Mouse (Mus musculus) stomach, embryonic 16.5 days (tissue): Measurements from ENCODE around the gene Atp6v0a4. TPM values are rescaled to one million over a fixed set of nuclear protein-coding genes. Genes with fewer than 3 reads are reported as not detected.

Experiments used
- ATAC-seq: fragments of 200-750 bp; cut with Nextera tagmentation; 2 replicates; pipeline ENCODE4 v1.8.0; 2017; ENCODE audit warnings: moderate number of reproducible peaks, moderate TSS enrichment; ENCODE audit not compliant: insufficient read depth, low FRiP score
- H3K27ac ChIP-seq: fragments of 300-500 bp; sonication (generic); 2 replicates; pipeline ENCODE4 v1.5.1; 2014; ENCODE audit warnings: low read length
- H3K27me3 ChIP-seq: fragments of 300-500 bp; sonication (generic); 2 replicates; pipeline ENCODE4 v1.6.1; 2014; ENCODE audit warnings: low read length, control low read depth, mixed read lengths; ENCODE audit not compliant: control insufficient read depth, insufficient read depth
- H3K36me3 ChIP-seq: fragments of 300-500 bp; sonication (generic); 2 replicates; pipeline ENCODE4 v1.6.1; 2014; ENCODE audit warnings: low read length; ENCODE audit not compliant: control insufficient read depth, insufficient read depth
- H3K4me1 ChIP-seq: fragments of 300-500 bp; sonication (generic); 2 replicates; pipeline ENCODE4 v1.6.1; 2014; ENCODE audit warnings: low read length, control low read depth, mixed read lengths; ENCODE audit not compliant: control insufficient read depth, insufficient read depth
- H3K4me2 ChIP-seq: fragments of 300-500 bp; sonication (generic); 2 replicates; pipeline ENCODE4 v1.6.1; 2014; ENCODE audit warnings: low read depth, low read length, mixed read lengths
- H3K4me3 ChIP-seq: fragments of 300-500 bp; sonication (generic); replicated peaks from 2 replicates; pipeline ENCODE4 v1.5.1; 2014; ENCODE audit warnings: mild to moderate bottlenecking, low read length
- H3K9ac ChIP-seq: fragments of 300-500 bp; sonication (generic); 2 replicates; pipeline ENCODE4 v1.6.1; 2014; ENCODE audit warnings: low read length
- H3K9me3 ChIP-seq: fragments of 300-500 bp; sonication (generic); replicated peaks from 2 replicates; pipeline ENCODE4 v1.6.1; 2016; ENCODE audit warnings: low read length, control low read depth; ENCODE audit not compliant: control insufficient read depth
- WGBS: fragments of 180-500 bp; shearing (Covaris S2); extraction: QIAGEN DNeasy Blood & Tissue Kit; methylation state at CpG from one replicate; pipeline ENCODE4 v1.1.7; 2014; 5-methylcytosine and 5-hydroxymethylcytosine counted together
- polyA plus RNA-seq: library from polyadenylated mRNA; unstranded; fragments of >200 nt; fragmentation: Nextera tagmentation; extraction: Ambion mirVana; gene quantifications from 2 replicates; pipeline ENCODE4 v1.2.1, GENCODE M21; 2015

Gene Atp6v0a4
- polyA plus RNA-seq, 1 experiment from 2014 or later, result 9.3 TPM

GRCm38 (mm10) chr6:38023284-38023683 is 101.1 kb downstream of the Atp6v0a4 start:
- no peak overlapping the region for H3K4me3 ChIP-seq
- ATAC-seq, result no peak
- WGBS, result 23% methylated on average over 7 of the region's 7 CpGs

GRCm38 (mm10) chr6:38021406-38021805 is 103.0 kb downstream of the Atp6v0a4 start:
- no peak overlapping the region for H3K9ac ChIP-seq
- H3K4me3 ChIP-seq, result no peak overlapping the region
- H3K9me3 ChIP-seq, result no peaks in the 10 kb centered on the region
- no peaks in the 10 kb centered on the region for H3K36me3 ChIP-seq
- H3K27me3 ChIP-seq, result no peaks in the 10 kb centered on the region
- no peak for ATAC-seq
- H3K4me1 ChIP-seq, result no peaks in the 10 kb centered on the region
- WGBS, result 79% methylated on average over 7 of the region's 7 CpGs
- H3K4me2 ChIP-seq, result no peak overlapping the region
- no peak overlapping the region for H3K27ac ChIP-seq

More at GRCm38 (mm10) chr6:38023284-38023683, 101.1 kb downstream of the Atp6v0a4 start:
- no peaks in the 10 kb centered on the region for H3K4me1 ChIP-seq
- no peaks in the 10 kb centered on the region for H3K9me3 ChIP-seq
- no peaks in the 10 kb centered on the region for H3K36me3 ChIP-seq
- H3K27me3 ChIP-seq, result no peaks in the 10 kb centered on the region
- H3K4me2 ChIP-seq, result no peak overlapping the region
- no peak overlapping the region for H3K9ac ChIP-seq
- H3K27ac ChIP-seq, result no peak overlapping the region

GRCm38 (mm10) chr6:38012829-38013228 is 111.6 kb downstream of the Atp6v0a4 start:
- H3K4me2 ChIP-seq, result no peak overlapping the region
- no peak overlapping the region for H3K27ac ChIP-seq
- H3K4me1 ChIP-seq, result no peaks in the 10 kb centered on the region
- H3K4me3 ChIP-seq, result no peak overlapping the region
- no peaks in the 10 kb centered on the region for H3K27me3 ChIP-seq
- no peaks in the 10 kb centered on the region for H3K9me3 ChIP-seq
- no peaks in the 10 kb centered on the region for H3K36me3 ChIP-seq
- ATAC-seq, result no peak
- H3K9ac ChIP-seq, result no peak overlapping the region
- 91% methylated on average over 2 of the region's 2 CpGs for WGBS

- H3K4me2 ChIP-seq, result no peak overlapping the region
- no peak overlapping the region for H3K9ac ChIP-seq
- peak; percentile 21; the same call in 1 of the 2 replicates for ATAC-seq
- H3K4me1 ChIP-seq, result no peaks in the 10 kb centered on the region
- no peaks in the 10 kb centered on the region for H3K9me3 ChIP-seq
- no peak overlapping the region for H3K27ac ChIP-seq
- H3K4me3 ChIP-seq, result no peak overlapping the region
- WGBS, result 6% methylated on average over 6 of the region's 6 CpGs
- no peaks in the 10 kb centered on the region for H3K36me3 ChIP-seq
- no peaks in the 10 kb centered on the region for H3K27me3 ChIP-seq
These were observed 116.9 kb downstream of the Atp6v0a4 start for GRCm38 (mm10) chr6:38007459-38007858.

Other genes starting within 250 kb of the Atp6v0a4 start
- gene Svopl, start 77.6 kb downstream of the Atp6v0a4 start, polyA plus RNA-seq, result 1.5 and 1.9 TPM in 2 replicates
- gene Tmem213, start 15.3 kb downstream of the Atp6v0a4 start, polyA plus RNA-seq, result 2.6 and 2.9 TPM in 2 replicates
- gene D630045J12Rik, start 129.4 kb upstream of the Atp6v0a4 start, polyA plus RNA-seq, result 2.3 and 2.4 TPM in 2 replicates
- 6.9 and 7.0 TPM in 2 replicates for gene Zc3hav1l, start 174.7 kb upstream of the Atp6v0a4 start, polyA plus RNA-seq
- 10.0 and 12.3 TPM in 2 replicates for gene Zc3hav1, start 230.0 kb upstream of the Atp6v0a4 start, polyA plus RNA-seq